Mouse (Mus musculus): ENCODE measurements around the gene Rbm47. TPM values are rescaled to one million over a fixed set of nuclear protein-coding genes. Genes with fewer than 3 reads are reported as not detected.
"Not testable (repeated sequence)": the region's sequence is repeated elsewhere in the genome, so short reads cannot be mapped to it uniquely, and the experiment has no call there.

Rbm47 gene
- total and polyA plus RNA-seq, 3 experiments, result 1.9 to 3.5 (median 2.2) TPM

DNA sequence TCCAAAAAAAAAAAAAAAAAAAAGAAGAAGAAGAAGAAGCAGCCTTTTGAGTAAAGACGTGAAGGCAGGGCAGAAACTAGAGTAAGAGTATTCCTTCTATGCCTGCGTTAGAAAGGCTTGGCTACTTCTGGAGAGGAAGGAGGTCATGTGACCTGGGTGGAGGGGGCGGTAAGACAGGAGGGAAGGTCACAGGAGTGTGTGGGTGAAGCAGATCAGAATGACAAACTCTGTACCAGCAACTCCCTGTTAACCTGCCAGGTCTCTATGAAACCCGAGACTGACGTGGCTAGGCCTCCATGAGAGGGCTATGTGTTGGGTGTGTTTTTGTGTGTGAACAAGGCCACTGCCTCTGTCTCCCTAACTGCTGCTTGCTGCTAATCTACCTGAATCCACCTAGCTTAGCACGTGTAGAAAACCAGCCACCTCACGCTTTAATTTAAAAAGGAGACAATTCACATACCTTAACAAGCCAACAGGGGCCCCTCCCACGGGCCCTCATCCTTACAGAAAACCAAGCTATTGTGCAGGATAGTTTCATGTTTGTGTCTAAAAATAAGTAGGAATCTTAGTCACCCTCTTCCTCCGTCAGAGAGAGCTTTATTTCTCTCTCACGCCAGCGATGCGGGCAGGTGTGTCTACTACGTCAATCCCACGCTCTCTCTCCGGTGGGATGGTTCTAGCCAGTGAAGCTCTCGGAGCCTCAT lies 17.7 kb upstream of the Rbm47 start:
- TF ChIP-seq EP300 (IDR thresholded peaks at IDR 0.05; ENCODE audit: insufficient read depth, low read depth, low read length) (no peak), POLR2A (IDR thresholded peaks at IDR 0.05; ENCODE audit: insufficient read depth, low read depth, low read length) (no peak), CTCF (IDR thresholded peaks at IDR 0.05) (no peak)
- H3K4me3 ChIP-seq, result no peak overlapping the region
- 70% methylated on average over 16 of the region's 16 CpGs for WGBS
- H3K9ac ChIP-seq (ENCODE audit: low read depth, low read length), result no peak overlapping the region
- DNase-seq, result no peak
- H3K36me3 ChIP-seq (ENCODE audit: control insufficient read depth, insufficient read depth, low read length), result no peaks in the 10 kb centered on the region
- no peaks in the 10 kb centered on the region for H3K4me1 ChIP-seq (ENCODE audit: control insufficient read depth, insufficient read depth, low read length)
- intact Hi-C loops (cut with DNase I), result no loop called here
- H3K27me3 ChIP-seq (ENCODE audit: control insufficient read depth, insufficient read depth, low read length), result no peaks in the 10 kb centered on the region
- no peaks in the 10 kb centered on the region for H3K79me2 ChIP-seq (replicated peaks; ENCODE audit: control insufficient read depth, insufficient read depth, low read length)
- no peak overlapping the region for H3K27ac ChIP-seq

GRCm38 (mm10) chr5:66188591-66188990 lies 15.7 kb upstream of the Rbm47 start:
- not testable (repeated sequence) for H3K4me3 ChIP-seq; H3K9ac ChIP-seq (ENCODE audit: low read depth, low read length); H3K79me2 ChIP-seq (replicated peaks; ENCODE audit: control insufficient read depth, insufficient read depth, low read length); DNase-seq; H3K36me3 ChIP-seq (ENCODE audit: control insufficient read depth, insufficient read depth, low read length); H3K4me1 ChIP-seq (ENCODE audit: control insufficient read depth, insufficient read depth, low read length); H3K27me3 ChIP-seq (ENCODE audit: control insufficient read depth, insufficient read depth, low read length); H3K27ac ChIP-seq
- intact Hi-C loops (cut with DNase I), result loop anchor here (5.0 kb wide), 1 partner anchor 1164 kb away; no protein-coding TSS in a partner anchor
- WGBS, result 79% methylated on average over 7 of the region's 7 CpGs

GRCm38 (mm10) chr5:66182156-66182555 lies 9.2 kb upstream of the Rbm47 start:
- H3K79me2 ChIP-seq (replicated peaks; ENCODE audit: control insufficient read depth, insufficient read depth, low read length), result no peaks in the 10 kb centered on the region
- no peak overlapping the region for H3K9ac ChIP-seq (ENCODE audit: low read depth, low read length)
- H3K27me3 ChIP-seq (ENCODE audit: control insufficient read depth, insufficient read depth, low read length), result no peaks in the 10 kb centered on the region
- TF ChIP-seq POLR2A (IDR thresholded peaks at IDR 0.05; ENCODE audit: insufficient read depth, low read depth, low read length), result no peak
- no peak for TF ChIP-seq CTCF (IDR thresholded peaks at IDR 0.05)
- TF ChIP-seq EP300 (IDR thresholded peaks at IDR 0.05; ENCODE audit: insufficient read depth, low read depth, low read length), result no peak
- H3K4me1 ChIP-seq (ENCODE audit: control insufficient read depth, insufficient read depth, low read length), result no peaks in the 10 kb centered on the region
- WGBS, result 64% methylated on average over 3 of the region's 3 CpGs
- H3K36me3 ChIP-seq (ENCODE audit: control insufficient read depth, insufficient read depth, low read length), result no peaks in the 10 kb centered on the region
- no peak overlapping the region for H3K27ac ChIP-seq
- DNase-seq, result no peak
- H3K4me3 ChIP-seq, result no peak overlapping the region
- intact Hi-C loops (cut with DNase I), result no loop called here

- Histone ChIP-seq H3K79me2 (replicated peaks; ENCODE audit: control insufficient read depth, insufficient read depth, low read length) (no peaks in the 10 kb centered on the region), H3K4me1 (ENCODE audit: control insufficient read depth, insufficient read depth, low read length) (no peaks in the 10 kb centered on the region), H3K36me3 (ENCODE audit: control insufficient read depth, insufficient read depth, low read length) (no peaks in the 10 kb centered on the region), H3K27me3 (ENCODE audit: control insufficient read depth, insufficient read depth, low read length) (no peaks in the 10 kb centered on the region), H3K4me3 (no peak overlapping the region), H3K27ac (no peak overlapping the region), H3K9ac (ENCODE audit: low read depth, low read length) (no peak overlapping the region)
- DNase-seq, result no peak
- intact Hi-C loops (cut with DNase I), result no loop called here
- 73% methylated on average over 23 of the region's 23 CpGs for WGBS
- no peak for TF ChIP-seq EP300 (IDR thresholded peaks at IDR 0.05; ENCODE audit: insufficient read depth, low read depth, low read length)
- TF ChIP-seq POLR2A (IDR thresholded peaks at IDR 0.05; ENCODE audit: insufficient read depth, low read depth, low read length), result no peak
- no peak for TF ChIP-seq CTCF (IDR thresholded peaks at IDR 0.05)
These were observed 1.4 kb upstream of the Rbm47 start for GRCm38 (mm10) chr5:66174160-66174837.

DNA sequence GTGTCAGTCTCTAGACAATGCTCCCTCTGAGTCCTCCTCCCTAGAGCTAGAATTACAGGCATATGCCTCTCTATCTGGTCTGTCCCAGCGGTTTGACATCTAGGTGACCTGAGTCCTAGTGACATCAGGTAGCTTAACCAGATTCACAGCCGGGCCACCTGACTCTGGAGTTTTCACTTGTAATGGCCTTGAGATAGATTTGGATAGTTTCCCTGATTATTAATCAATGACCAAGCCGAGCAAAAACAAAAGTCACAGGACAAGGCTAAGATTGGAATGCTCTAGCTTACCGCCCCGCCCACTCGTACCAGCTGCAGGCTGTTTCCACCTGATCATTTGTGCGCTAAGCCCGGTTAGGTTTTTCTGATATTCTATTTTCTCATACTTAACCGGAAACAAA lies 2.3 kb downstream of the Rbm47 start:
- no peak overlapping the region for H3K9ac ChIP-seq (ENCODE audit: low read depth, low read length)
- DNase-seq, result no peak
- no peaks in the 10 kb centered on the region for H3K79me2 ChIP-seq (replicated peaks; ENCODE audit: control insufficient read depth, insufficient read depth, low read length)
- no peaks in the 10 kb centered on the region for H3K27me3 ChIP-seq (ENCODE audit: control insufficient read depth, insufficient read depth, low read length)
- 81% methylated on average over 9 of the region's 9 CpGs for WGBS
- H3K4me1 ChIP-seq (ENCODE audit: control insufficient read depth, insufficient read depth, low read length), result no peaks in the 10 kb centered on the region
- no peak overlapping the region for H3K4me3 ChIP-seq
- H3K27ac ChIP-seq, result no peak overlapping the region
- intact Hi-C loops (cut with DNase I), result no loop called here
- TF ChIP-seq CTCF (IDR thresholded peaks at IDR 0.05), result no peak
- TF ChIP-seq EP300 (IDR thresholded peaks at IDR 0.05; ENCODE audit: insufficient read depth, low read depth, low read length), result no peak
- no peak for TF ChIP-seq POLR2A (IDR thresholded peaks at IDR 0.05; ENCODE audit: insufficient read depth, low read depth, low read length)
- H3K36me3 ChIP-seq (ENCODE audit: control insufficient read depth, insufficient read depth, low read length), result no peaks in the 10 kb centered on the region

DNA sequence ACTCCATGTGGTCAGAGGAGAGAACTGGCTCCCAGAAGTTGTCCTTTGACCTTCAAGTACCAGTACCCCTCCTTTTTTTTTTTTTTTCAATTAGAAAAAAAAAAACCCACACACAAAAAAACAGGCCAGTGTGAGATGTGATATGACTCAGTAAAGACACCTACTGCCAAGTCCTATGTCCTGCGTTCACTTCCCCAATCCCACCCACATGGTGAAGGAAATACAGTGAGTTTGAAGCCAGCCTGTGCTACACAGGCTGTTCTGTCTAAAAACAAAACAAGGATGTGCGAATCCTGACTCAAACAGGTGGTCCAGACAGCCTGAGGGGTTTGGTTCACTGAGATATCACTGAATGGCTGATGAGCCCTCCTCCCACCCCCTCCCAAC lies 3.8 kb downstream of the Rbm47 start:
- Histone ChIP-seq H3K4me1 (ENCODE audit: control insufficient read depth, insufficient read depth, low read length) (no peaks in the 10 kb centered on the region), H3K27ac (no peak overlapping the region), H3K4me3 (no peak overlapping the region), H3K36me3 (ENCODE audit: control insufficient read depth, insufficient read depth, low read length) (no peaks in the 10 kb centered on the region), H3K79me2 (replicated peaks; ENCODE audit: control insufficient read depth, insufficient read depth, low read length) (no peaks in the 10 kb centered on the region), H3K27me3 (ENCODE audit: control insufficient read depth, insufficient read depth, low read length) (no peaks in the 10 kb centered on the region), H3K9ac (ENCODE audit: low read depth, low read length) (no peak overlapping the region)
- intact Hi-C loops (cut with DNase I), result no loop called here
- no peak for DNase-seq
- TF ChIP-seq POLR2A (IDR thresholded peaks at IDR 0.05; ENCODE audit: insufficient read depth, low read depth, low read length), result no peak
- no peak for TF ChIP-seq CTCF (IDR thresholded peaks at IDR 0.05)
- TF ChIP-seq EP300 (IDR thresholded peaks at IDR 0.05; ENCODE audit: insufficient read depth, low read depth, low read length), result no peak
- 65% methylated on average over 2 of the region's 2 CpGs for WGBS

Data from heart, adult 2 months (tissue).